Mouse (Mus musculus) hindbrain, embryonic 14.5 days (tissue): ENCODE data around the gene D930007J09Rik. TPM values are rescaled to one million over a fixed set of nuclear protein-coding genes. Genes with fewer than 3 reads are reported as not detected.

Source experiments
- ATAC-seq: fragments of 200-750 bp; cut with Nextera tagmentation; 2 replicates; pipeline ENCODE4 v1.8.0; 2017; ENCODE audit warnings: moderate number of reproducible peaks, mild to moderate bottlenecking, moderate TSS enrichment, moderate library complexity; ENCODE audit not compliant: low FRiP score
- DNase-seq: peaks from one replicate; pipeline ENCODE4 v3.0.0-alpha.2; 2015; ENCODE audit warnings: low spot score
- H3K27ac ChIP-seq: fragments of 300-500 bp; sonication (generic); 2 replicates; pipeline ENCODE4 v1.5.1; 2014; ENCODE audit warnings: mild to moderate bottlenecking, moderate library complexity
- H3K27me3 ChIP-seq: fragments of 300-500 bp; sonication (generic); 2 replicates; pipeline ENCODE4 v1.6.1; 2014; ENCODE audit warnings: mild to moderate bottlenecking, low read length, mixed read lengths; ENCODE audit not compliant: control insufficient read depth, insufficient read depth
- H3K36me3 ChIP-seq: fragments of 300-500 bp; sonication (generic); replicated peaks from 2 replicates; pipeline ENCODE4 v1.6.1; 2014; ENCODE audit not compliant: control insufficient read depth, insufficient read depth
- H3K4me1 ChIP-seq: fragments of 300-500 bp; sonication (generic); replicated peaks from 2 replicates; pipeline ENCODE4 v1.6.1; 2014; ENCODE audit warnings: antibody characterized with exemption, low read length, mixed read lengths; ENCODE audit not compliant: control insufficient read depth, insufficient read depth
- H3K4me2 ChIP-seq: fragments of 300-500 bp; sonication (generic); replicated peaks from 2 replicates; pipeline ENCODE4 v1.6.1; 2014; ENCODE audit warnings: mild to moderate bottlenecking, moderate library complexity
- H3K4me3 ChIP-seq: fragments of 300-500 bp; sonication (generic); replicated peaks from 2 replicates; pipeline ENCODE4 v1.5.1; 2014; ENCODE audit warnings: mild to moderate bottlenecking, low read length
- H3K9ac ChIP-seq: fragments of 300-500 bp; sonication (generic); 2 replicates; pipeline ENCODE4 v1.6.1; 2014
- H3K9me3 ChIP-seq: fragments of 300-500 bp; sonication (generic); 2 replicates; pipeline ENCODE4 v1.6.1; 2016; ENCODE audit warnings: low read length; ENCODE audit not compliant: control insufficient read depth
- WGBS: fragments of 180-500 bp; shearing (Covaris S2); extraction: QIAGEN DNeasy Blood & Tissue Kit; methylation state at CpG from one replicate; pipeline ENCODE4 v1.1.7; 2014; 5-methylcytosine and 5-hydroxymethylcytosine counted together
- polyA plus RNA-seq: library from polyadenylated mRNA; unstranded; fragments of >200 nt; fragmentation: Nextera tagmentation; extraction: Ambion mirVana; gene quantifications from 2 replicates; pipeline ENCODE4 v1.2.1, GENCODE M21; 2014

Gene D930007J09Rik
- polyA plus RNA-seq, 1 experiment from 2014 or later = not detected

GRCm38 (mm10) chr13:32775889-32776288, 26.8 kb downstream of the D930007J09Rik start:
- WGBS = 95% methylated on average over 9 of the region's 9 CpGs
- Histone ChIP-seq H3K27ac (no peak overlapping the region), H3K4me1 (no peaks in the 10 kb centered on the region), H3K4me2 (no peak overlapping the region), H3K4me3 (no peak overlapping the region), H3K9ac (no peak overlapping the region), H3K27me3 (no peaks in the 10 kb centered on the region), H3K9me3 (no peaks in the 10 kb centered on the region), H3K36me3 (no peaks in the 10 kb centered on the region)
- DNase-seq (no peak), ATAC-seq (no peak)

GRCm38 (mm10) chr13:32769960-32770359, 32.7 kb downstream of the D930007J09Rik start:
- Histone ChIP-seq H3K4me1 (no peaks in the 10 kb centered on the region), H3K4me2 (no peak overlapping the region), H3K9me3 (no peaks in the 10 kb centered on the region), H3K4me3 (no peak overlapping the region), H3K9ac (no peak overlapping the region), H3K36me3 (no peaks in the 10 kb centered on the region), H3K27ac (no peak overlapping the region), H3K27me3 (no peaks in the 10 kb centered on the region)
- 17% methylated on average over 3 of the region's 3 CpGs for WGBS
- no peak for DNase-seq
- no peak for ATAC-seq

- ATAC-seq = no peak
- no peaks in the 10 kb centered on the region for H3K4me1 ChIP-seq
- no peaks in the 10 kb centered on the region for H3K27me3 ChIP-seq
- H3K27ac ChIP-seq = no peak overlapping the region
- H3K36me3 ChIP-seq = no peaks in the 10 kb centered on the region
- H3K9me3 ChIP-seq = no peaks in the 10 kb centered on the region
- no peak overlapping the region for H3K9ac ChIP-seq
- 13% methylated on average over 4 of the region's 4 CpGs for WGBS
- DNase-seq = peak; percentile 60
- no peak overlapping the region for H3K4me3 ChIP-seq
- H3K4me2 ChIP-seq = no peak overlapping the region
These were observed 34.5 kb downstream of the D930007J09Rik start for GRCm38 (mm10) chr13:32768104-32768503.

GRCm38 (mm10) chr13:32764448-32764847, 38.2 kb downstream of the D930007J09Rik start:
- H3K36me3 ChIP-seq = no peaks in the 10 kb centered on the region
- no peak overlapping the region for H3K27ac ChIP-seq
- no peaks in the 10 kb centered on the region for H3K9me3 ChIP-seq
- H3K4me3 ChIP-seq = no peak overlapping the region
- no peak overlapping the region for H3K9ac ChIP-seq
- H3K27me3 ChIP-seq = no peaks in the 10 kb centered on the region
- H3K4me2 ChIP-seq = no peak overlapping the region
- ATAC-seq (no peak), DNase-seq (no peak)
- H3K4me1 ChIP-seq = no peaks in the 10 kb centered on the region
- WGBS = 28% methylated on average over 7 of the region's 7 CpGs

GRCm38 (mm10) chr13:32763141-32763540, 39.5 kb downstream of the D930007J09Rik start:
- ATAC-seq (no peak), DNase-seq (no peak)
- Histone ChIP-seq H3K27me3 (no peaks in the 10 kb centered on the region), H3K4me1 (0 out of 2 replicates have a peak, but pooled peaks cover 3% of the 10 kb centered on the region), H3K4me2 (no peak overlapping the region), H3K9me3 (no peaks in the 10 kb centered on the region), H3K27ac (no peak overlapping the region), H3K36me3 (no peaks in the 10 kb centered on the region), H3K9ac (no peak overlapping the region), H3K4me3 (no peak overlapping the region)
- 89% methylated on average over 3 of the region's 3 CpGs for WGBS

GRCm38 (mm10) chr13:32760795-32761194, 41.9 kb downstream of the D930007J09Rik start:
- Histone ChIP-seq H3K4me2 (no peak overlapping the region), H3K4me1 (0 out of 2 replicates have a peak, but pooled peaks cover 3% of the 10 kb centered on the region), H3K36me3 (no peaks in the 10 kb centered on the region), H3K9me3 (no peaks in the 10 kb centered on the region), H3K27me3 (no peaks in the 10 kb centered on the region), H3K9ac (no peak overlapping the region), H3K27ac (no peak overlapping the region), H3K4me3 (no peak overlapping the region)
- ATAC-seq (no peak), DNase-seq (no peak)
- whole genome bisulfite sequencing = 86% methylated on average over 2 of the region's 2 CpGs

- Histone ChIP-seq H3K9ac (no peak overlapping the region), H3K4me1 (0 out of 2 replicates have a peak, but pooled peaks cover 3% of the 10 kb centered on the region), H3K4me2 (no peak overlapping the region), H3K4me3 (no peak overlapping the region), H3K27me3 (no peaks in the 10 kb centered on the region), H3K27ac (no peak overlapping the region), H3K9me3 (no peaks in the 10 kb centered on the region), H3K36me3 (no peaks in the 10 kb centered on the region)
- ATAC-seq (peak; percentile 53; the same call in 1 of the 2 replicates), DNase-seq (no peak)
- WGBS = 8% methylated on average over 4 of the region's 4 CpGs
These were observed 43.6 kb downstream of the D930007J09Rik start for GRCm38 (mm10) chr13:32759036-32759435.

Other genes starting within 250 kb of the D930007J09Rik start
- gene Mylk4, start 18.9 kb downstream of the D930007J09Rik start, polyA plus RNA-seq = 0.24 and 0.35 TPM in 2 replicates
- gene Wrnip1, start 811 bp downstream of the D930007J09Rik start, polyA plus RNA-seq = 29.9 and 34.6 TPM in 2 replicates
- gene Serpinb1a, start 48.3 kb upstream of the D930007J09Rik start, polyA plus RNA-seq = 2.5 and 2.6 TPM in 2 replicates
- gene Serpinb1c, start 95.4 kb upstream of the D930007J09Rik start, polyA plus RNA-seq = not detected in 2 replicates
- 1.7 and 2.8 TPM in 2 replicates for gene Serpinb6b, start 162.4 kb upstream of the D930007J09Rik start, polyA plus RNA-seq
- 2.0 and 2.7 TPM in 2 replicates for gene Serpinb9, start 200.4 kb upstream of the D930007J09Rik start, polyA plus RNA-seq
- 0.37 and 0.40 TPM in 2 replicates for gene Serpinb9b, start 224.6 kb upstream of the D930007J09Rik start, polyA plus RNA-seq